Mouse (Mus musculus): ENCODE measurements at regions not wholly inside any gene's neighbourhood (a gene's known extent, or its start where the extent isn't known, plus 50 kb on each side); places are given as distances from the start of the nearest gene placed in this dataset.

DNA sequence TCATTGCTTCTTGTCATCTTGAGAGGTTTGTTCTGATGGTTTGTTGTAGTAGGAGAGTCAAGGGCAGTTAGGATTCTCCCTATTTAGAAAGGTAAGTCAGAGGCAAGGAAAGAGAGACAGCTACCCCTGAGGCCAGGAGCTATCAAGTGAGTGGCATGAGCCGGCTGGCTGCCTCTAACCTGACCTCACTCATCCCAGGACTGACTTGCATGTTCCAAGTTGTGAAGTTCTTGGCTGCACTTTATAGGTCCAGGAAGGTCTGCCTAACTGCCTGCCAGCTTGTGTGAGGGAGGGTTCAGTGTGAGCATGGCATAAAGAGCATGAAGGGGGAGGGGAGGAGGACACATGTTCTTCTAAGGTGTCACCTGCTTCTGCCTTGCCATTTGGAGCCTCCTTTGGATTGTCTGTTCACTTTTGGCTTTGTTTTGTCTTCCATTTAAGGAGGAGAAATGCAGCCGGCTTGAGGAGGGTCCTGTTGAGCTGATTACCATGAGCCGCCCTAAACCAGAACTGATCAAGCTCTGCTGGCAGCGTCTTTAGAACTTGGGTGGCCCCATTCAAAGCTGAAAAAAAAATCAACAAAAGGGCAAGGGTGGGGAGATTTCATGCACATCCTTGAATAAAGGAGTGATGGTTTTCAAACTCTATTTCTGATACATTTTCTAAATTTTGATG lies 160.8 kb downstream of the En1 start:
- 57% methylated on average over 4 of the region's 4 CpGs for WGBS
- H3K27ac ChIP-seq (replicated peaks; ENCODE audit: low read depth, low read length): no peak overlapping the region

DNA sequence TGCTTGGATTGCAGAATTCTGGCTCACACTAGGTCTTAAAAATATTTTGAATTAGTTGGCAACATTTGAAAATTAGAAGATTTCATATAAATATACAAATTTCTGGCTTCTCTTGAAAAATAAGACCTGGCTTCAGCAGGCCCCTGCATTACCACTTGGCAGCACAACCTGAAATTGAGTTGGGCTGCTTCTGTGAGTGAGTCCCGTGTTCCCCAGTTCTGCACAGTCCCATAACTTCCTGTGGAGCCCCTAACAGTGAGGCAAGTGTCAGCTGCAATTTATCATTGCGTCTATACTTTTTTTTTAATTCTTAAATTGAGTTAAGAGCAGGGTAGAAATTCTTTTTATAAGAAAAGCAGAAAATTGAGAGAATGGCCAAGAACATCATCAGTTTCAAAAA lies 164.8 kb downstream of the En1 start:
- Histone ChIP-seq H3K9me3 (ENCODE audit: control insufficient read depth, low read length) (no peaks in the 10 kb centered on the region), H3K36me3 (ENCODE audit: control insufficient read depth, insufficient read depth, low read length) (no peaks in the 10 kb centered on the region), H3K9ac (ENCODE audit: low read depth, low read length) (no peak overlapping the region), H3K4me1 (ENCODE audit: control insufficient read depth, insufficient read depth, low read length) (0 out of 2 replicates have a peak, but pooled peaks cover 3% of the 10 kb centered on the region), H3K27ac (replicated peaks; ENCODE audit: low read depth, low read length) (no peak overlapping the region), H3K27me3 (replicated peaks; ENCODE audit: control insufficient read depth, insufficient read depth, low read length) (no peaks in the 10 kb centered on the region), H3K4me3 (ENCODE audit: low read depth, low read length) (no peak overlapping the region), H3K4me2 (ENCODE audit: low read depth, low read length) (no peak overlapping the region)
- DNase-seq (ENCODE audit: low spot score) (peak; percentile 76), ATAC-seq (ENCODE audit: low read depth) (peak; percentile 82)
- 39% methylated on average over 2 of the region's 2 CpGs for WGBS

More for the DNA sequence above, 160.8 kb downstream of the En1 start:
- no peaks in the 10 kb centered on the region for H3K36me3 ChIP-seq (ENCODE audit: control insufficient read depth, insufficient read depth, low read length)
- DNase-seq (ENCODE audit: low spot score) (peak; percentile 28), ATAC-seq (ENCODE audit: low read depth) (no peak)
- H3K27me3 ChIP-seq (replicated peaks; ENCODE audit: control insufficient read depth, insufficient read depth, low read length): no peaks in the 10 kb centered on the region
- H3K4me1 ChIP-seq (ENCODE audit: control insufficient read depth, insufficient read depth, low read length): peaks cover 4% of the 10 kb centered on the region; the same call in 1 of the 2 replicates
- no peak overlapping the region for H3K4me2 ChIP-seq (ENCODE audit: low read depth, low read length)
- H3K9ac ChIP-seq (ENCODE audit: low read depth, low read length): no peak overlapping the region
- H3K9me3 ChIP-seq (ENCODE audit: control insufficient read depth, low read length): no peaks in the 10 kb centered on the region
- no peak overlapping the region for H3K4me3 ChIP-seq (ENCODE audit: low read depth, low read length)

DNA sequence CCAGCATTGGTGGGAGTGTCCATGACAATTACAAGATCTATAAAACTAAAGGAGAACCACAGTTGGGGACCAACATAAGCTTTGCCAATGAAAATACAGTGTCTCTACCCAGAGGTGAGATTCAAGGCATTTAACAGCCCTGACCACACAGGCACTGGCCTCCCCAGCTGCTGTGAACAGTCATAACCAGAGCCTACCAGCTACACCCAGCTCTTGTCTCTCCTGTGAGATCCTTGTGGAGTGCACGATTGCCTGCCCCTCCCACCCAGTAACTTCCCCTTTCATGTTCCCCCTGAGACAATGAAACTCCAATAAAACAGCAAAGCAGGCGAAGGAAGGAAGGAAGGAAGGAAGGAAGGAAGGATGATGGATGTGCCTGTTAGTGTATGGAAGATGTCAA lies 169.1 kb downstream of the En1 start:
- WGBS: 48% methylated on average over 2 of the region's 2 CpGs
- no peak overlapping the region for H3K27ac ChIP-seq (replicated peaks; ENCODE audit: low read depth, low read length)
- H3K4me3 ChIP-seq (ENCODE audit: low read depth, low read length): no peak overlapping the region
- 0 out of 2 replicates have a peak, but pooled peaks cover 3% of the 10 kb centered on the region for H3K4me1 ChIP-seq (ENCODE audit: control insufficient read depth, insufficient read depth, low read length)
- DNase-seq (ENCODE audit: low spot score) (no peak), ATAC-seq (ENCODE audit: low read depth) (no peak)
- no peaks in the 10 kb centered on the region for H3K36me3 ChIP-seq (ENCODE audit: control insufficient read depth, insufficient read depth, low read length)
- no peak overlapping the region for H3K9ac ChIP-seq (ENCODE audit: low read depth, low read length)
- H3K9me3 ChIP-seq (ENCODE audit: control insufficient read depth, low read length): no peaks in the 10 kb centered on the region
- no peak overlapping the region for H3K4me2 ChIP-seq (ENCODE audit: low read depth, low read length)
- no peaks in the 10 kb centered on the region for H3K27me3 ChIP-seq (replicated peaks; ENCODE audit: control insufficient read depth, insufficient read depth, low read length)

- Histone ChIP-seq H3K27me3 (replicated peaks; ENCODE audit: control insufficient read depth, insufficient read depth, low read length) (no peaks in the 10 kb centered on the region), H3K4me1 (ENCODE audit: control insufficient read depth, insufficient read depth, low read length) (no peaks in the 10 kb centered on the region), H3K4me3 (ENCODE audit: low read depth, low read length) (no peak overlapping the region), H3K4me2 (ENCODE audit: low read depth, low read length) (no peak overlapping the region), H3K9ac (ENCODE audit: low read depth, low read length) (no peak overlapping the region), H3K9me3 (ENCODE audit: control insufficient read depth, low read length) (no peaks in the 10 kb centered on the region), H3K27ac (replicated peaks; ENCODE audit: low read depth, low read length) (no peak overlapping the region), H3K36me3 (ENCODE audit: control insufficient read depth, insufficient read depth, low read length) (no peaks in the 10 kb centered on the region)
- no peak for DNase-seq (ENCODE audit: low spot score)
- no peak for ATAC-seq (ENCODE audit: low read depth)
- WGBS: 72% methylated on average over 2 of the region's 2 CpGs
Observed at GRCm38 (mm10) chr1:120776906-120777305, 174.7 kb downstream of the En1 start.

- H3K9ac ChIP-seq (ENCODE audit: low read depth, low read length): no peak overlapping the region
- no peaks in the 10 kb centered on the region for H3K4me1 ChIP-seq (ENCODE audit: control insufficient read depth, insufficient read depth, low read length)
- DNase-seq (ENCODE audit: low spot score): peak; percentile 62
- no peak for ATAC-seq (ENCODE audit: low read depth)
- H3K9me3 ChIP-seq (ENCODE audit: control insufficient read depth, low read length): no peaks in the 10 kb centered on the region
- H3K4me2 ChIP-seq (ENCODE audit: low read depth, low read length): no peak overlapping the region
- no peak overlapping the region for H3K4me3 ChIP-seq (ENCODE audit: low read depth, low read length)
- WGBS: 32% methylated on average over 2 of the region's 2 CpGs
- H3K27ac ChIP-seq (replicated peaks; ENCODE audit: low read depth, low read length): no peak overlapping the region
- no peaks in the 10 kb centered on the region for H3K27me3 ChIP-seq (replicated peaks; ENCODE audit: control insufficient read depth, insufficient read depth, low read length)
- no peaks in the 10 kb centered on the region for H3K36me3 ChIP-seq (ENCODE audit: control insufficient read depth, insufficient read depth, low read length)
Observed at GRCm38 (mm10) chr1:120777468-120777867, 175.2 kb downstream of the En1 start.

GRCm38 (mm10) chr1:120795245-120795644 lies 193.0 kb downstream of the En1 start:
- no peak overlapping the region for H3K9ac ChIP-seq (ENCODE audit: low read depth, low read length)
- WGBS: 49% methylated on average over 14 of the region's 14 CpGs
- peak; percentile 74 for DNase-seq (ENCODE audit: low spot score)

GRCm38 (mm10) chr1:120801248-120801979 lies 199.2 kb downstream of the En1 start:
- no peak overlapping the region for H3K4me3 ChIP-seq (ENCODE audit: low read depth, low read length)

More at GRCm38 (mm10) chr1:120795245-120795644, 193.0 kb downstream of the En1 start:
- Histone ChIP-seq H3K4me1 (ENCODE audit: control insufficient read depth, insufficient read depth, low read length) (no peaks in the 10 kb centered on the region), H3K4me3 (ENCODE audit: low read depth, low read length) (peak overlapping the region; percentile 19; the same call in 1 of the 2 replicates), H3K4me2 (ENCODE audit: low read depth, low read length) (peak overlapping the region; percentile 43), H3K9me3 (ENCODE audit: control insufficient read depth, low read length) (no peaks in the 10 kb centered on the region), H3K36me3 (ENCODE audit: control insufficient read depth, insufficient read depth, low read length) (no peaks in the 10 kb centered on the region), H3K27me3 (replicated peaks; ENCODE audit: control insufficient read depth, insufficient read depth, low read length) (no peaks in the 10 kb centered on the region), H3K27ac (replicated peaks; ENCODE audit: low read depth, low read length) (no peak overlapping the region)
- ATAC-seq (ENCODE audit: low read depth): no peak

DNA sequence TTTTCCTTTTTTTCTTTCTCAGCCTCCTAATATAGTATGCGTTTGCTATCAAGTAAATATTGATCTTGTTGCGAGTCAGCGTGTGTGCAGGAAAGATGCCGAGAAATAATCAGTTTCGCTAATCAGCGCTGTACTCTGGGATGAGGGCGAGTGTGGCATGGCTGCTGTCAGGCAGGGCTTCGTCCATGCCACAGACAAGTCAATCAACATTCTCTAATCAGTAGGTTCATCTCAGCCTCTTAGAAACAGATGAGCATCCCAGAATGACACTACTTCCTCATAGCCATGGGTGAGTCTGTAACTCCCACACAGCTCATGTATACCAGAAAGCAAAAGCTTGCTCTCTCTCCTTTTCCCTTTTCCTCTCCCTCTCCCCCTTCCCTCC lies 199.8 kb downstream of the En1 start:
- DNase-seq (ENCODE audit: low spot score) (no peak), ATAC-seq (ENCODE audit: low read depth) (no peak)
- H3K4me2 ChIP-seq (ENCODE audit: low read depth, low read length): no peak overlapping the region
- no peak overlapping the region for H3K9ac ChIP-seq (ENCODE audit: low read depth, low read length)
- no peak overlapping the region for H3K27ac ChIP-seq (replicated peaks; ENCODE audit: low read depth, low read length)
- no peak overlapping the region for H3K4me3 ChIP-seq (ENCODE audit: low read depth, low read length)
- no peaks in the 10 kb centered on the region for H3K4me1 ChIP-seq (ENCODE audit: control insufficient read depth, insufficient read depth, low read length)
- H3K9me3 ChIP-seq (ENCODE audit: control insufficient read depth, low read length): no peaks in the 10 kb centered on the region
- WGBS: 68% methylated on average over 8 of the region's 8 CpGs
- no peaks in the 10 kb centered on the region for H3K27me3 ChIP-seq (replicated peaks; ENCODE audit: control insufficient read depth, insufficient read depth, low read length)
- no peaks in the 10 kb centered on the region for H3K36me3 ChIP-seq (ENCODE audit: control insufficient read depth, insufficient read depth, low read length)

More at GRCm38 (mm10) chr1:120801248-120801979, 199.2 kb downstream of the En1 start:
- H3K9ac ChIP-seq (ENCODE audit: low read depth, low read length): no peak overlapping the region
- H3K27me3 ChIP-seq (replicated peaks; ENCODE audit: control insufficient read depth, insufficient read depth, low read length): no peaks in the 10 kb centered on the region
- H3K36me3 ChIP-seq (ENCODE audit: control insufficient read depth, insufficient read depth, low read length): no peaks in the 10 kb centered on the region
- H3K4me2 ChIP-seq (ENCODE audit: low read depth, low read length): no peak overlapping the region
- H3K4me1 ChIP-seq (ENCODE audit: control insufficient read depth, insufficient read depth, low read length): no peaks in the 10 kb centered on the region
- H3K27ac ChIP-seq (replicated peaks; ENCODE audit: low read depth, low read length): no peak overlapping the region
- WGBS: 51% methylated on average over 5 of the region's 5 CpGs
- no peaks in the 10 kb centered on the region for H3K9me3 ChIP-seq (ENCODE audit: control insufficient read depth, low read length)
- ATAC-seq (ENCODE audit: low read depth) (peak; percentile 82; the same call in 1 of the 2 replicates), DNase-seq (ENCODE audit: low spot score) (peak; percentile 29)

Measured in embryonic facial prominence, embryonic 14.5 days (tissue).